Mouse (Mus musculus) hindbrain, embryonic 12.5 days (tissue): ENCODE measurements around the gene Sec24c. TPM values are rescaled to one million over a fixed set of nuclear protein-coding genes. Genes with fewer than 3 reads are reported as not detected.
"Not testable (repeated sequence)": the region's sequence is repeated elsewhere in the genome, so short reads cannot be mapped to it uniquely, and the experiment has no call there.

Experiments
- ATAC-seq: fragments of 200-750 bp; cut with Nextera tagmentation; 2 replicates; pipeline ENCODE4 v1.8.0; 2017; ENCODE audit warnings: moderate TSS enrichment; ENCODE audit not compliant: low FRiP score
- H3K27ac ChIP-seq: fragments of 300-500 bp; sonication (generic); 2 replicates; pipeline ENCODE4 v1.5.1; 2016; ENCODE audit warnings: mild to moderate bottlenecking
- H3K27me3 ChIP-seq: fragments of 300-500 bp; sonication (generic); 2 replicates; pipeline ENCODE4 v1.6.1; 2016; ENCODE audit warnings: mild to moderate bottlenecking
- H3K36me3 ChIP-seq: fragments of 300-500 bp; sonication (generic); 2 replicates; pipeline ENCODE4 v1.6.1; 2016; ENCODE audit warnings: mild to moderate bottlenecking
- H3K4me1 ChIP-seq: fragments of 300-500 bp; sonication (generic); 2 replicates; pipeline ENCODE4 v1.6.1; 2016
- H3K4me2 ChIP-seq: fragments of 300-500 bp; sonication (generic); replicated peaks from 2 replicates; pipeline ENCODE4 v1.6.1; 2016; ENCODE audit warnings: mild to moderate bottlenecking
- H3K4me3 ChIP-seq: fragments of 300-500 bp; sonication (generic); 2 replicates; pipeline ENCODE4 v1.5.1; 2016; ENCODE audit warnings: mild to moderate bottlenecking
- H3K9ac ChIP-seq: fragments of 300-500 bp; sonication (generic); 2 replicates; pipeline ENCODE4 v1.6.1; 2016; ENCODE audit warnings: mild to moderate bottlenecking, moderate library complexity
- H3K9me3 ChIP-seq: fragments of 300-500 bp; sonication (generic); replicated peaks from 2 replicates; pipeline ENCODE4 v1.6.1; 2016; ENCODE audit warnings: mild to moderate bottlenecking
- WGBS: fragments of 180-500 bp; shearing (Covaris S2); methylation state at CpG from one replicate; pipeline ENCODE4 v1.1.7; 2016; 5-methylcytosine and 5-hydroxymethylcytosine counted together
- polyA plus RNA-seq: library from polyadenylated mRNA; unstranded; fragments of >200 nt; fragmentation: Nextera tagmentation; extraction: Ambion mirVana; gene quantifications from 2 replicates; pipeline ENCODE4 v1.2.1, GENCODE M21; 2016

Sec24c gene
- polyA plus RNA-seq, 1 experiment from 2014 or later = 102 TPM

- Histone ChIP-seq H3K27me3 (no peaks in the 10 kb centered on the region), H3K4me1 (peaks cover 38% of the 10 kb centered on the region), H3K36me3 (peaks cover 63% of the 10 kb centered on the region), H3K9me3 (no peaks in the 10 kb centered on the region), H3K27ac (no peak overlapping the region), H3K9ac (no peak overlapping the region), H3K4me3 (no peak overlapping the region), H3K4me2 (no peak overlapping the region)
- no peak for ATAC-seq
- 94% methylated on average over 10 of the region's 10 CpGs for WGBS
Observed at GRCm38 (mm10) chr14:20693589-20694101, 19.5 kb downstream of the Sec24c start.

GRCm38 (mm10) chr14:20694185-20694883 lies 20.2 kb downstream of the Sec24c start:
- peak; percentile 49 for ATAC-seq
- Histone ChIP-seq H3K4me2 (peak overlapping the region; percentile 83), H3K4me1 (peaks cover 45% of the 10 kb centered on the region), H3K4me3 (peak overlapping the region; percentile 64), H3K27me3 (no peaks in the 10 kb centered on the region), H3K36me3 (peaks cover 56% of the 10 kb centered on the region), H3K9me3 (no peaks in the 10 kb centered on the region), H3K9ac (peak overlapping the region; percentile 76), H3K27ac (peak overlapping the region; percentile 96)
- 50% methylated on average over 13 of the region's 13 CpGs for WGBS

- H3K27ac ChIP-seq = peak within 1 kb of the TSS; percentile 96
- peak within 1 kb of the TSS; percentile 76 for H3K9ac ChIP-seq
- WGBS = under 1% methylated on average over 110 of the region's 111 CpGs
- H3K27me3 ChIP-seq = no peaks in the 10 kb centered on the region
- peaks cover 50% of the 10 kb centered on the region for H3K4me1 ChIP-seq
- no peaks in the 10 kb centered on the region for H3K9me3 ChIP-seq
- ATAC-seq = peak; percentile 94
- H3K4me3 ChIP-seq = peak within 1 kb of the TSS; percentile 64
- peak within 1 kb of the TSS; percentile 83 for H3K4me2 ChIP-seq
- peaks cover 48% of the 10 kb centered on the region for H3K36me3 ChIP-seq
Observed at GRCm38 (mm10) chr14:20694884-20695760, 21.0 kb downstream of the Sec24c start, which contains the start of gene Fut11. Gene Fut11 (plus strand): TSS chr14:20694968.

- Histone ChIP-seq H3K4me1 (peaks cover 50% of the 10 kb centered on the region), H3K9ac (peak overlapping the region; percentile 76), H3K27ac (peak overlapping the region; percentile 96), H3K27me3 (no peaks in the 10 kb centered on the region), H3K9me3 (no peaks in the 10 kb centered on the region), H3K4me3 (peak overlapping the region; percentile 64), H3K4me2 (peak overlapping the region; percentile 83), H3K36me3 (peaks cover 41% of the 10 kb centered on the region)
- 16% methylated on average over 27 of the region's 27 CpGs for WGBS
- no peak for ATAC-seq
Observed at GRCm38 (mm10) chr14:20695761-20696520, 21.8 kb downstream of the Sec24c start.

GRCm38 (mm10) chr14:20696986-20697385 lies 22.9 kb downstream of the Sec24c start:
- Histone ChIP-seq H3K4me3 (peak overlapping the region; percentile 64), H3K27me3 (no peaks in the 10 kb centered on the region), H3K36me3 (peaks cover 30% of the 10 kb centered on the region), H3K4me1 (peaks cover 56% of the 10 kb centered on the region), H3K9me3 (no peaks in the 10 kb centered on the region), H3K4me2 (peak overlapping the region; percentile 83), H3K9ac (peak overlapping the region; percentile 56), H3K27ac (peak overlapping the region; percentile 55)
- ATAC-seq = no peak
- WGBS = 17% methylated on average over 1 of the region's 1 CpGs

- no peak overlapping the region for H3K4me3 ChIP-seq
- peaks cover 60% of the 10 kb centered on the region for H3K4me1 ChIP-seq
- H3K9me3 ChIP-seq = no peaks in the 10 kb centered on the region
- no peak for ATAC-seq
- WGBS = 89% methylated on average over 2 of the region's 2 CpGs
- peak overlapping the region; percentile 83; the same call in 1 of the 2 replicates for H3K4me2 ChIP-seq
- no peak overlapping the region for H3K27ac ChIP-seq
- peak overlapping the region; percentile 24; the same call in 1 of the 2 replicates for H3K9ac ChIP-seq
- H3K27me3 ChIP-seq = no peaks in the 10 kb centered on the region
- peaks cover 15% of the 10 kb centered on the region for H3K36me3 ChIP-seq
Observed at GRCm38 (mm10) chr14:20698515-20698914, 24.4 kb downstream of the Sec24c start.

- peaks cover 55% of the 10 kb centered on the region for H3K4me1 ChIP-seq
Observed at GRCm38 (mm10) chr14:20700362-20700761, 26.3 kb downstream of the Sec24c start.

GRCm38 (mm10) chr14:20701554-20701953 lies 27.4 kb downstream of the Sec24c start:
- Histone ChIP-seq H3K9me3 (no peaks in the 10 kb centered on the region), H3K27me3 (no peaks in the 10 kb centered on the region), H3K36me3 (peaks cover 18% of the 10 kb centered on the region), H3K9ac (0 out of 2 replicates have a peak overlapping the region, but pooled peaks have one; percentile 79), H3K4me2 (peak overlapping the region; percentile 65), H3K4me3 (peak overlapping the region; percentile 74; the same call in 1 of the 2 replicates), H3K4me1 (peaks cover 46% of the 10 kb centered on the region), H3K27ac (no peak overlapping the region)
- WGBS = 89% methylated on average over 8 of the region's 8 CpGs
- no peak for ATAC-seq

More at GRCm38 (mm10) chr14:20700362-20700761, 26.3 kb downstream of the Sec24c start:
- 91% methylated on average over 3 of the region's 3 CpGs for WGBS
- Histone ChIP-seq H3K9ac (no peak overlapping the region), H3K9me3 (no peaks in the 10 kb centered on the region), H3K27ac (no peak overlapping the region), H3K4me3 (no peak overlapping the region), H3K36me3 (peaks cover 17% of the 10 kb centered on the region), H3K27me3 (no peaks in the 10 kb centered on the region), H3K4me2 (no peak overlapping the region)
- no peak for ATAC-seq

GRCm38 (mm10) chr14:20702096-20702740 lies 28.1 kb downstream of the Sec24c start:
- Histone ChIP-seq H3K9me3 (no peaks in the 10 kb centered on the region), H3K36me3 (peaks cover 18% of the 10 kb centered on the region), H3K4me1 (peaks cover 40% of the 10 kb centered on the region), H3K27ac (peak overlapping the region; percentile 91), H3K9ac (peak overlapping the region; percentile 79), H3K4me2 (peak overlapping the region; percentile 65), H3K4me3 (peak overlapping the region; percentile 74), H3K27me3 (no peaks in the 10 kb centered on the region)
- 17% methylated on average over 15 of the region's 15 CpGs for WGBS
- ATAC-seq = peak; percentile 23; the same call in 1 of the 2 replicates

GRCm38 (mm10) chr14:20702741-20703381 lies 28.8 kb downstream of the Sec24c start, which contains the start of gene Chchd1:
Gene Chchd1 (plus strand): TSS chr14:20703006.
- Histone ChIP-seq H3K9ac (peak within 1 kb of the TSS; percentile 79), H3K4me2 (peak within 1 kb of the TSS; percentile 65), H3K27ac (peak within 1 kb of the TSS; percentile 91), H3K27me3 (no peaks in the 10 kb centered on the region), H3K4me1 (peaks cover 33% of the 10 kb centered on the region), H3K36me3 (peaks cover 18% of the 10 kb centered on the region), H3K9me3 (no peaks in the 10 kb centered on the region), H3K4me3 (peak within 1 kb of the TSS; percentile 74)
- WGBS = under 1% methylated on average over 61 of the region's 61 CpGs
- peak; percentile 72 for ATAC-seq

GRCm38 (mm10) chr14:20703461-20703860 lies 29.4 kb downstream of the Sec24c start:
- H3K27me3 ChIP-seq, H3K9me3 ChIP-seq, ATAC-seq: not testable (repeated sequence)
- H3K27ac ChIP-seq = peak overlapping the region; percentile 91
- H3K4me3 ChIP-seq = peak overlapping the region; percentile 74
- H3K36me3 ChIP-seq = peaks cover 13% of the 10 kb centered on the region
- peaks cover 29% of the 10 kb centered on the region for H3K4me1 ChIP-seq
- WGBS = 10% methylated on average over 8 of the region's 8 CpGs
- H3K9ac ChIP-seq = peak overlapping the region; percentile 79
- H3K4me2 ChIP-seq = peak overlapping the region; percentile 65
